Mouse (Mus musculus) stomach, postnatal 0 days (tissue): ENCODE measurements around the gene Iqcg.

Source experiments
- CTCF ChIP-seq: IDR thresholded peaks from 2 replicates; pipeline ENCODE4 v1.5.1; 2016; ENCODE audit warnings: antibody characterized with exemption, low read depth, mild to moderate bottlenecking, moderate library complexity
- EP300 ChIP-seq: optimal IDR thresholded peaks from 2 replicates; pipeline ENCODE3; 2016; ENCODE audit warnings: antibody characterized with exemption

GRCm38 (mm10) chr16:33062682-33063131 lies 6.7 kb upstream of the Iqcg start:
- no peak for TF ChIP-seq EP300
- no peak for TF ChIP-seq CTCF
